Mouse (Mus musculus) megakaryocyte progenitor cell, adult 5-6 weeks (primary cell): ENCODE results near the gene Arhgap21. TPM values are rescaled to one million over a fixed set of nuclear protein-coding genes. Genes with fewer than 3 reads are reported as not detected.

Experiments used
- ATAC-seq: replicated peaks from 2 replicates; pipeline ENCODE4 v1.8.0; 2016; ENCODE audit warnings: mild to moderate bottlenecking, moderate TSS enrichment, inconsistent platforms; ENCODE audit not compliant: poor library complexity
- total RNA-seq, 2 experiments: library from RNA; stranded (forward) in 1 of 2; stranded (reverse) in 1 of 2; fragments of 157-497, 149-512 nt in 1 of 2; fragments of 200-1000 nt in 1 of 2; gene quantifications; 2 replicates each; pipeline versions ENCODE4 v1.2.3 to v1.2.4; 2015 to 2017

Arhgap21 gene
- total RNA-seq, 2 experiments from 2014 or later, result 15.3 to 37.6 TPM

DNA sequence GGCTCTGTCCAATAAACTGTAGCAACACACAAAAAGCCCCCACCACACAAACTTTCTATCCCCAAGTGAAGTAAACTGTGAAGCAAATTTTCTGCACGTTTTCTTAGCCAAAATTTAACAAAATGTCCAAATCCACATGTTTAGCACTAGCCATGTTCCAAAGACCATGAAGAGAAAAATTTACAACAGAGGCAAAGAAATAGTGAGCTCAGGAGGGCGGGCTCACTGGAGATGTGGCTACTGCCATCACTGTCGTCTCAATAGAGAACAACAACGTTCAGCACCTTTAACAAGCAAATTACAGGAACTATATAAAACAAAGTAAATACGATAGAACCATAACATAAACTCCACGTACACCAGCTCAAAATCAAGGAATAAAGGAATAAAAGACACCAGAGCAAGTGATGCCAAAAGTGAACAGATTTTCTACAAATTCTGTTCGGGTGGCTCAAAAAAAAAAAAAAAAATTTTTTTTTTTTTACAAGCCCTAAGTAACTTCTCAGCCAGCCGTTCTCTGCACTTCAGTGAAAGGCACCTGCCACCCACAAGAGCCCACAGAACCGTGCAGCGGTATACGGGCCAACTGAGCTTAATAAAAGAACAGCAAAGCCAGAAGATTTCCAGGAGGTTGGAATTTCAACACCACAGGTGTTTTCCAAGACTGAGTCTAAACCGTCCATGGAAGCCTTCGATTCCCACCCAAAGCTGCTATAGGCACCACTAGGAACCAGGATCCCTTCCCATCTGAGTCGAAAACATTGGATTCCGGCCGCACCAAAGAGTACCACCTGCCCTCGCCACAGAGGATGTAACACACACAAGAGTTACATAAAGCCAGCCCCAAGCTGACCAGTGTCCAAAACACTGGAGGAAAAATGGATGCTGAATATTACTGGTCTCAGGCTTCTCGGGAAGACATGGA lies 2.2 kb downstream of the Arhgap21 start:
- ATAC-seq, result no peak

DNA sequence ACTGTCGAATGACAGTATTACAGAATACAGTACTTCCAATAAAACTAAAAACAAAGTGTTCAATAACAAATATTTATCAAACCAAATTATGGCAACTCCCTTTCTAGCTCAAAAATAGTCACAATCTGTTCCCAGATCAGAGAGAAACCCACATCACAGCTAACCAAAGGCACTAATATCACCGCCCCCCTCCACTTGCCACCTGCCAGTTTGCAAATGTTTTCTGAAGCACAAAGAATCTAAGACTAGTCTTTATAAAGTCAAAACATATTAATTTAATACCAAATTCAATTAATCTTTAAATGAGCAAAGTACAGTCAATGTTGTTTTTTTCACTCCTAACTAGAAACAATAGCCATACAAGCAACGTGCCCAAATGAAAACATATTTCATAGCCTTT lies 3.3 kb downstream of the Arhgap21 start:
- no peak for ATAC-seq

DNA sequence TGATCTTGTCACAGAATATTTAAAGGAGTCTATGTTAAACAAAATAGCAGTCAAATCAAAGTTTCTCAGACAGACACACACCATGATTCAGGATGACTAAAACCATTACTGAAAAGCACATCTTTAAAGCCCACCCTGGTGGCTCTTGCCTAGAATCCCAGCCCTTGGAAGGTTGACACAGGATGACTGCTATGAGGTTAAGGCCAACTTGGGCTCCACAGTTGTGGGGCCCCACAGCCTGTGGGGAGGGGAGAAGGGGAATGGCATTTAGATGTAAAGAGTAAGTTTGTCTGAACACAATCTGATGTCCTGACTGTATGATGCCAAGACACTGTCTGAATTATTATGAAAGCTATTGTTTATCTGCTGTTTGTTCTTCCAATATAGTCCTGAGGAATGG lies 4.2 kb downstream of the Arhgap21 start:
- no peak for ATAC-seq

DNA sequence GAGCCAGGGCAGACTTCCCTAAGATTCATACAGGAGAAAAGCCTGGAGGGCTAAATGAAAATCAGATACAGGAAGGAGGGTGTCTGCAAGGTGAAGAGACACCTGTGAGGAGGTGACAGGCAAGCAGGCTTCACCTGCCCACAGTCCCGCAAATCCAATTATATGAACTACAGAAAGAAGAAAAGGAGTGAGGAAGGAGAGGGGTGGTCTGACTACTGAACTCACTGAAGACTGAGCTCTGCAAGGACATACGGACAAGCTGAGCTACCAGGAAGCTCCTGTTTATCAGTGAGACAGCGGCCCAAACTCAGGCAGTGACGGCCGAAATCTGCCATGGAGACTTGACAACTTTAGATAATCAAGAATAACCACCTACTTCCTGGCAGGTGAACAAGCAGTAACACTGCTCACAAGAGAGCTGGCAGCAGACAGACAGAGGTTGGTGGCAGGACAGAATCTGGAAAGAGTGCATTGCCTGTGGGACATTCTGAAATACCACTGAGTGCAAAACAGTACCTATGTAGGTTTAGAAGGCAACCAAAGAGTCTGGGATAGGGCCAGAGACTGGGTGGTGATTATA lies 5.4 kb downstream of the Arhgap21 start:
- ATAC-seq, result peak; percentile 4; the same call in 1 of the 2 replicates

DNA sequence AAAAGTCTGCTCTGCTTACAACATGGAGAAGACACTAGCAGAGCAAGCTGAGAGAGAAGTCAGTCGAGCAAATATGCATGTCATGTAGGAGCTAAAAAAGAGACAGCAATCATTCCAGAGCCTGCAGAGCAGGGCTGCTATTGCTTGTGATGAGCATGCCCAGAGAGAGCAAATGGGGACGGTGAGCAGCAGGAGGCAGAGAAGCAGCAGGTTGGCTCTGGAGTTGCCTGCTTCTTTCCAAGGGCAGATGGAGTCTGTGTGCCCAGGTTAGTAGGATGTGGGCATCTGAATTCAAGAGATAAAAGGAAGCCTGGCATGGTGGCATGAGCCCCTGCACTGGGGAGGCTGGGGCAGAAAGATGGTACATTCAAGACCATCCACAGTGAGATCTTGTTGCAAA lies 6.4 kb downstream of the Arhgap21 start:
- ATAC-seq, result peak; percentile 8

DNA sequence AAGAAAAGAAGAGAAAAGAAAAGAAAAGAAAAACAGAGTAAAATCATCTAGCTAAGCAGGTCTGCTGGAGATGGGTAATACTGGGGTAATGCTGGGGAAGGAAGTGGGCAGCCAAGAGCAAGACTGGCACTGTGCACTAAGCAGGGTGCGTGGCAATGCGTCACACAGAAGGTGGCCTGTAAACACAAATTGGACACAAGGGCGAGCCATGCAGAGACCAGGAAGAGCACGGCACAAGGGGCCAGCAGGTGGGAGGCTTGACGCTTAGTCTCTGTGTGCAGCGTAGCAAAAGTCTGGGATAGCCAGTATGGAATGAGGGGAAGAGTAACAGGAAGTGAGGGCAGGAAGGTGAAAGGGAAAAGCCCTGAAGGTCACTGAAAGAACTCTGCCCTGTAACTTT lies 6.9 kb downstream of the Arhgap21 start:
- ATAC-seq, result peak; percentile 76

DNA sequence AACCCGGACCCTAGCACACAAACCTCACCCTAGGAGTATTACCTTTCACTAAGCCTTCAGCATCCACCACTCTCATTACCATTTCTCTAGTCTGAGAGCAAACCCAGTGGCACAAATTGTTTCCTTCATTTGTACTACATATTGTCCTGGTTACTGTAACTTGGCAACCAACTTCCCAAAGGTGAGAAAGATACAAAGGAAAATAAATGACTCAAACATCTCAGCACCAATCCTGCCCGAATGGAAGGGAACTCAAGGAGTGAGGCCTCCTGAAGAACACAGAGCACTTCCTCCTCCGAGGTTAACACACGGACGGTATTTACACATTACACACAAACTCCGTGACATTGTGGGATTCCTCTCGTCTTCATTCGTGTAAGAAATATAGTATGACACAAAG lies 7.4 kb downstream of the Arhgap21 start:
- peak; percentile 15; the same call in 1 of the 2 replicates for ATAC-seq

DNA sequence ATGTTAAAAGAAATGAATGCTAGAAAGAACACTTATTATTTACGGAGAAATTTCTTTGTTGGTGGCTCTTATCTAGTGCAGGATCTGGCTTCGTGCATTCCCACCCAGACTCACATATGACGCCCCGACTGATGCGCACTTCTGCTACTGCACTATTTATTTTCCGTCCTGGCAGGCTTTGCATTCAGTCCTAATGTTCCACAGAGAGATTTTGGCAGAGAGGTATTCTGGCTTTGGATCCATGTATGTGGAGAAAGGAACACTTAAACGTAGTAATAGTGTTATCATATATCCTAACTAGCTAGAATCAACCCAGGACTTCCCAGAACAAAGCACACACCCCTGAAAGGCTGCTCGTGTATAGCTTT lies 8.0 kb downstream of the Arhgap21 start:
- no peak for ATAC-seq

DNA sequence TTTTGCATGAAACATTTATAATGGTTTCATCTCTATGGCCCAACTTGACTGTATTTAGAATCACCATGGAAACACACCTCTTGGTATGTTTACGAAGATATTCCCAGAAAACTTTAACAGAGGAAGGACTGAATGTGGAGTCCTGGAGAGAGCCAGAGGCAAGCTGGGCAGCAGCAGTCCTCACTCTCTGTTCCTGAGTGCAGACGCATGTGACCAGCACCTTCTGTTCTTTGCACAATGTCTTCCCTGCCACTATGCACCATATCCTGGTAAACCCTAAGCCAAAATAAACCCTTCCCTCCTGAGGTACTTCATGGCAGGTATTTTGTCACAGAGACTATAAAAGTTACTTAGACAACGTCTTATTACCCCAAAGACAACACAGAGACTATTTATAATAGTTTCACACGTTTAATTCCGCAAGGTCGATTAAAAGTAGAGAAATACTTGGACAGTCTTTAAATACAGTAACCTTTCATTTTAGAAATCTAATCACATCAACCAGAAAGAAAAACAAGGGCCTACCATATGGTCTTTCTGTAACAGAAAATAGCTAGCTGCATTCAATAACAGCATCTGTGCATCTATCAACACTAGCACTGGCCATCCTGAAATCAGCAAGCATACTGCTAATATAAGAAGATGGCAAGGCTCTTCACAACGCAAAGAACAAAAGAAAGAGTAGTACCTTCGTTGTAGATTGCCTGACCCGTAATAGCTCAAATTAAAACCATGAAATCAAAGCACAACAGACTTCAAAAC lies 8.6 kb downstream of the Arhgap21 start:
- ATAC-seq, result no peak

DNA sequence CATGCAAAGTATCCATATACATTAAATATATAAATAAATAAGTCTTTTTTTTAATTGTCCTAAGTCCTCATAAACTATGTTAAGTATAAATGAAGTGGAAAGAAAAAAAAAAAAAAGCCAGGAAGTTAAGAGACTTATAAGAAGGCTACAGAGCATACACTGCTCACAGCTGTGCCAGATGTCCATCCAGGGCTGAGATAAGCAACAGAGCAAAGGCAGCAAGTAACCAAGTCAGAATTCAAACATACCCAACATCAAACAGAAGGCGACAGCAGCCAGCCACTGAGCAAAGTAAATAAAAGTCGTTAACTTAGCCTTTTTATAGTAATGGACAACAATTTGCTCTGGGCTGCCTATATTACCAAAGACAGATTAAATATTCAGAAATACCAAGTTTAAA lies 9.6 kb downstream of the Arhgap21 start:
- peak; percentile 62 for ATAC-seq

DNA sequence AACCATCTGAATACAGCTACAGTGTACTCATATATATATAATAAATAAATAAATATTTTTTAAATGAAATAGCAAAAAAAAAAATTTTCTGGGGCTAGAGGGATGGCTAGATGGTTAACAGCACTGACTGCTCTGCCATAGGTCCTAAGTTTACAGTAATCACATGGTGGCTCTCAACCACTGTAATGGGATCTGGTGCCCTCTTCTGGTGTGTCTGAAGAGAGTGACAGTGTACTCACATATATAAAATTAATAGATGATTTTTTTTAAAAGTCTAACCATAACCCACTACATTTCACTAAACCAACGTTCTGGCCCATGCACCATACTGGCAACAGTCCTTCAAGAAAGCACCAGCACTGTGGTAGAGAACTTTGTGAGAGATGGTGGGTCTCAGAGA lies 10.7 kb downstream of the Arhgap21 start:
- no peak for ATAC-seq

DNA sequence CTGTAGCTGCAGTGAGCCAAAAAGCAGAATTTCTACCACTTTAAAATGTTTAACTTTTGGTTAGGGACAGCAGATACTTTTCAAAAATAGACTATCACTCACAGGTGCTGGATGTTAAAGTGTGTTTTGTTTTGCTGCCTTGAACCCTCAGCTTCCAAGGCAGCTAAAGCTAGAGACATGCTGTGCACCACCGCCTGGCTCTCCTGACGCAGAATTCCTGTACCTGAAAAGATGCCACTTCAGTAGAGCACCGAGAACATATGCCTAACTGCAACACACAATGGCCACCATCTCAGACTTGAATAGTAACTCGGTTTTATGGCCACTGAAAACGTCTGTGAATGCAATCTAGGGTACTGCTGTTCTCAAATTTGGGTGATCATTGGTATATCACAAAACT lies 12.0 kb downstream of the Arhgap21 start:
- ATAC-seq, result no peak

DNA sequence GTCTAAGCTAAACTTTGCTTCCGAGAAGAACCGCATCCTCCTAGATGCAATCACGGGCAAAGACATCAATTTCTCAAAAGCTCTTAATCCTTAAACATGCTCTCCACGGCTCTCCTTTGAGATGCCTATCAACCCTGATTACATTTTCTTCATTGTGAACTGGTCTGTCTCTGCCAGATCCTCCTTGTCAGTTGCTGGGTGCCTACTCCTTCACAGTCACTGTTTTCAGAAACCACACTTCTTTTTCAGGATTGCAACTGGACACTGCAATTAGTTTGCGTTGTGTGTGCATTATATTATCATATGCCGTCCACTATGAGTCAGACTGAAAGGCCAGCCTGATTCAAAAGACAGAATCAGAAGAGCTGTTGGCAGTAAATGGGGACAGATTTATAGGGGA lies 12.7 kb downstream of the Arhgap21 start:
- no peak for ATAC-seq

DNA sequence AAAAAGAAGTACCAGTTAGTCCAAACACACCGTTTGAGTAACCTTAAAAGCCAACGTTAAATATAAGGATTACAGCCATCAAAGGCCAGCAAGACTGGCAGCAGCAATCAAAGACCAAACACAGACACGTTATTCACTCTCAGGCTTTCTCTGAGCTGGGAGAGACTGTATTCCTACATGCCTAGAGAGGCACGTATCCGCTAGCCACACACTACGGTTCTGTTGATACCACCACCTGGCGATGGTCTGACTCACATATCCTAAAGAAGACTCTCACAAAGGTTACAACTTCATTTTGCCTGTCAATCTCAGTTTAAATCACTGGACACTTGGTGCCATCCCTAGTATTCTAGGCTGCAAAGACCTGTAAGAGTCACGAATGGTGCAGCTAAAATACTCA lies 13.3 kb downstream of the Arhgap21 start:
- no peak for ATAC-seq

DNA sequence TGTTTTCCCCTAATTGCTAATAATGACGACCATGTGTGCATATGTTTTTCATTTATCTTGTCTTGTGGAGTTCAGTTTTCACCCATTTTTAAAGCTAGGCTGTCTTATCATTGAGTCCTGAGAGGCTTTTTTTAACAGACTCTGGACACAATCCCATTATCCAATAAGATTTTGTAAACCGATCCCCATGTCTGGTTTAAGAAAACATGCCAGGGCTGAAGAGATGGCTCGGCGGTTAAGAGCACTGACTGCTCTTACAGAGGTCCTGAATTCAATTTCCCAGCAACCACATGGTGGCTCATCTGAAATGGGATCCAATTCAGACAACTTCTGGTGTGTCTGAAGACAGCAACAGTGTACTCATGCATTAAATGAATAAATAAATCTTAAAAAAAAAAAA lies 16.0 kb downstream of the Arhgap21 start:
- ATAC-seq, result no peak

DNA sequence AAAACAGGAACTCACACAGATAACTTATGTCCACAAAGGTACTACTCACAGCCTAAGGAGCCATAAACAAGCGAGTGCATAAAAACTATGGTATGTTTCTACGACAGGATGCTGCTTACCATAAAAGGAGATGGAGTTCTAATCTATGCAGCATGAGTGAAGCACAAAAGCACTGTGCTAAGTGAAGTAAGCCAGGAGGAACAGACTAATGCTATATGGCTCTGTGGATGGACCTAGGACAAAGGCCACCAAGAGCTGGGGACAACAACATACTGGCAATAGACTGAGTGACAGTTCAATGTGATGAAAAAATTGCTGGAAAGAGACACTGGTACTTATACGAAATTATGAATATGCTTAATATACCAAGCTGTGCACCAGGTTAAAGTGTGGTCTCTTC lies 19.5 kb downstream of the Arhgap21 start:
- ATAC-seq, result no peak

DNA sequence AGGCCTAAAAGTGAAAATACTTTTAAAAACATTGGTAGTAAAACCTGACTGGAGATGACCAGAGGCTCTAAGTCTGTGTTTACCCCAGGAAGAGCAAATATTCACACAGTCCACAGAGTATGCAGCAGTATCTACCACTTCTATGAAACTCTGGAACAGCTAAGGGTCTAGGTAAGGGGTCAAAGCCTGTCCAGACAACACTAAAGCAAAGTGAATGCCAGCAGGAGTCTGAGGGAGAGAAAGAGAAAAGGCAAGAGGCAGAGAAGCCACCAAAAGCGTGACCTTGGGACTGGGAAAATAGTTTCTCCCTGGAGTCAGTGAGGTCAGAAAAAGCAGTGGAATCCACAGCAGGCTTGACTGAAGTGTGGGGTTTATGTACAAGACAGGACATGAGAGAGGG lies 21.6 kb downstream of the Arhgap21 start:
- ATAC-seq, result no peak

DNA sequence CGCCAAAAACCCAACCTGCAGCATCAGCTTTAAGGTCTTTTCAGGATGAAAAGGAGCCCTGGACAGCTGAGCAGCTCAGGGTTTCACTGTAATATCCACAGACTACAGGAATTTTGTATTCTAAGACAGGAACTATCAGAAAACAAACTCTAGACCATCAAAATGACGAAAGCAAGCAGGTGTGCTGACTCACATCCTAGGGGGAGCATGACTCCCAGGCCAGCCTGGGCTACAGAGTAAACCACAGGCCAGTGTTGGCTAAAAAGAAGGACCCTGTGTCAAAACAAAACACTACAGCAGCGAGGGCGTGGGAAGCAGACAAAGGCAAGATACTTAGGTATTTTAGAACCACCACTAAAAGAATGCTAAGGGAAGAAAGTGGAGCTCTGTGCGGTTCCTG lies 23.1 kb downstream of the Arhgap21 start:
- ATAC-seq, result no peak

DNA sequence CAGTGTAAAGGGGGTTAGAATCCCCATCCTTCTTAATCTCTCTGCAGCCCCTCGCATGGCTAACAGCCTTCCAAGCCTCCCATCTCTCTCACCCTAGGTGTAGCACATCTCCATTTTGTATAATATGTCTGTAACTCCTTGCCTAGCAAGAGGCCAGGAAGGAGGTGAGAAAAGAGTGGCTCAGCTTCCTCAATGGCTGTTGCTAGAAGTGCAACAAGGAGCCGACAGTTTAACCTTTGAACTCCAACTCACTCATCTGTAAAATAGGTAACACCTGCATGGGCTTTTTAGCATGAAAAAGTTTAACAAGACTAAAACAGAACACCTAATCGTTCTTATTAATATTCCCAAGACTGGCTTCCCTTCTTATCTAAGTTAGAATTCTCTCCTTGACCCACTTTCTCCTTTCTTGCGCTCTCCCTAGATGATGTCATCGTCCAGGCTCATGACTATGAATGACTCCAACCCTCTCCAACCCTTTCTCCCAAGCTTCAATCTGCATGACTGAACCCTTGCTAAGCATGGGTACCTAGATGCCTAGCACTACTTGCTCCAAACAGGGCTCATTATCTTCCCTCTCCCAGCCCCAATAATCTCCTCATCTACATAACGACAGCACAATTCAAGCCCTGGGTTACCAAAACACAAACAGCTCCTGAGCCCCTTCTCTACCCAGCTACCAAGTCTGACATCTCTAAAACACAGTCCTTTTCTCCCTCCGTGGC lies 24.8 kb downstream of the Arhgap21 start:
- ATAC-seq, result peak; percentile 35

DNA sequence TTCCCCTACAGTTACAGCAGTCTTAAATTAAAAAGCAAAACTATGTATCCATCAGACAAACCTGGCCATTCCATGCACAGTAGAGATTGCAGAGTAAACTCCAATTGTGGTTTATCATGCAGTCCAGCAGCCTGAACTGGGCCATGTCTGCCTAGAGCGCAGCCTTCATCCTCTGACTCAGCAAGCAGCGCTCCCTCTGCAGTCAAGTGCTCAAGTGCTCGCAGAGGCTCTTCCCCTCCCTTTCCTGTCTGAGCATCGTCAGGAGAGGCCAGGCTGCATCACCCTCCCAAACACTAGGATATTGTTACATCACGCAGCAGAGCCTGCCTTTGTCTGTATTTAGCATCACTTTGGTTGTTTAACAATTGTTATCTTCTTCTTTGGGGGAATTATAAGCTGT lies 25.5 kb downstream of the Arhgap21 start:
- ATAC-seq, result peak; percentile 87
